Mouse (Mus musculus): ENCODE results near the gene Ifnar2. TPM values are rescaled to one million over a fixed set of nuclear protein-coding genes. Genes with fewer than 3 reads are reported as not detected.

The Ifnar2 gene
- polyA plus RNA-seq (2015; fragmentation: Nextera tagmentation; extraction: Ambion mirVana): 33.2 and 36.3 TPM in 2 replicates

DNA sequence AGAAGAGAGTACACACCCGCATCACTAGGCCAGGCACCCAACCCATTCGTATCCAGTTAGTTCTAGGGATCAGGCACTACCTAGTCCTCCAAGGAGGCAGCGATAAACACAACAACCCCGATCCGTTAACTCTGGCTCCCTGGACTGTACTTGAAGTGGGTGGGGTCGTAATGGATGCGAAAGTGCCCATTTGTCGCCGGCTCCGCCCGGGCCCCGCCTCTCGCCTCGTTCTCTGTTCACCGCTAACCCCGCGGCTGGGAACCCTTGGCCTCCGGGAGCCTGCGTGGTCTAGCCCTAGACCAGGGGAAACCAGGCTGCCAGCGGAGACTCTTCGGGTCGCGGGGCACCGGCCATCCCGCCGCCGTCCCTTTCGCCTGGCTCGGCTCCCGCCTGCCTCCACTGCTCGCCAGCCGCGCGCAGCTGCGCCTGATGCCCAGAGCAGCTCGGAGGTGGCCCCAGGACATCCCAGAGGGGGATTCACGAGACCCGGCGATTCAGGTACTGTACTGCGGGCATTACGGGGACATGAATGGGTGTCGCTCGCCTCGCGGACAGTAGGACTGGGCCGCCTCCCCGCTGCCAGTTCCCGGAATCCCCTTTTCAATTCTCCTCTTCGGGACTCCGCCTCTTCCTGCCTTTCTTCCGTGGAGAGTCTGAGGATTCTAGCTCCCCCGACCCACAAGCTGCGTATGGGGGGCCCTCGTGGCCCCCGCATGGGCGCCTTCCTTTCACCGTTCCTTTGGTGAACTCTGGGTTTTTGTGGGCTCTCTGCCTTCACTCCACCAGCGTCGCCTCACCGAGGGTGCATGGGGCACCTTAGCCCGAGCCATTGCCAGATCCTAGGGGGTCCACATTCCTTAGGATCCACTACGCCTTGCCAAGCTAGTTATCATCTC, at the start of gene Ifnar2:
Ifnar2 (plus strand) TSS at position 207 of the 896 bp plus-strand sequence.
- H3K27me3 ChIP-seq: no peaks in the 10 kb centered on the region
- H3K27ac ChIP-seq: peak within 1 kb of the TSS; percentile 96
- H3K9ac ChIP-seq: peak within 1 kb of the TSS; percentile 97

DNA sequence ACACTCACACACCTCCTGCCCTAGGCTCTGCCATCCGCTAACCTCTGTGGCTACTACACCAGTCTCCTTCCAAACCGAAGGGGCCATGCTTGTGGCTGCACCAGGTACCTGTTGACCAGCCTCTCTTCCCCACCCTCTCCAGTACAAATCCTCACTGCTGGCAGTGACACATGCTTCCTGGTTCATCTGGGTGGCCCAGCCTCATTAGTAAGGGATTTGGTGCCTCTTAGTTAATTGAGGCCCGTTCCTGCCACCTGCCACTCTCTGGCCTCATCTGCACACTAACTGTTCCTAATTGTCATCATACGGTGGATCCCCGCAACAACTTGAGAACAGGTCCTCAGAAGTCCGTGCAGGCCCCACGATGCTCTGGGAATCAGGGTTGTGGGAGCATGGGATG, 45.0 kb upstream of the Ifnar2 start:
- no peaks in the 10 kb centered on the region for H3K36me3 ChIP-seq
- ATAC-seq (ENCODE audit: low FRiP score): 0 out of 2 replicates have a peak, but pooled peaks have one; percentile 43
- no peak overlapping the region for H3K4me3 ChIP-seq
- WGBS: 47% methylated on average over 7 of the region's 7 CpGs
- H3K27ac ChIP-seq: no peak overlapping the region
- H3K4me2 ChIP-seq: no peak overlapping the region
- peaks cover 90% of the 10 kb centered on the region for H3K27me3 ChIP-seq
- no peaks in the 10 kb centered on the region for H3K9me3 ChIP-seq
- peaks cover 12% of the 10 kb centered on the region for H3K4me1 ChIP-seq (replicated peaks)
- no peak overlapping the region; the same call in 1 of the 2 replicates for H3K9ac ChIP-seq

More for the DNA sequence above, at the start of gene Ifnar2:
- no peaks in the 10 kb centered on the region for H3K9me3 ChIP-seq
- H3K4me2 ChIP-seq: peak within 1 kb of the TSS; percentile 70
- under 1% methylated on average over 62 of the region's 62 CpGs for whole genome bisulfite sequencing
- H3K4me3 ChIP-seq: peak within 1 kb of the TSS; percentile 83
- ATAC-seq (ENCODE audit: low FRiP score): peak; percentile 95
- H3K4me1 ChIP-seq (replicated peaks): peaks cover 21% of the 10 kb centered on the region
- no peaks in the 10 kb centered on the region; the same call in 1 of the 2 replicates for H3K36me3 ChIP-seq

DNA sequence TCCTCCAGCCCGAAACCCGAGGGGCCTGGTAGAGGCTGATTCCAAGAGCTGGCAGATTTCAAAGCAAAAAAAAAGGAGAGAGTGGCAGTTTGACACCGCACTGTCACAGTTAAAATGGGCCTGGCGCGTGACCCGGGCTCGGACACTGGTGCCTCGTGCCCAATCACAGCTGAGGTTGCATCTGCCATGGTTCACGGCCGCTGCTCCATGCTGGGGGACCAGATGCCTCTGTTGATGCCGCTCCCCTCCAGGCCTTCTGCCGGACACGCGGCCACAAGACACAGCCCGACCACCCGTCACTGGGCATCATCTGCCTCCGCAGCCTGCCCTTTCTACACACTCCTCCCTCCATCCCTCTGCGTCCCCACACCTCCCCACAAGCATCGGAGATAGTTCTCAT, 43.7 kb upstream of the Ifnar2 start:
- WGBS: 70% methylated on average over 19 of the region's 19 CpGs
- peaks cover 13% of the 10 kb centered on the region for H3K4me1 ChIP-seq (replicated peaks)
- no peak overlapping the region for H3K4me3 ChIP-seq
- H3K4me2 ChIP-seq: no peak overlapping the region
- H3K27ac ChIP-seq: no peak overlapping the region
- H3K36me3 ChIP-seq: no peaks in the 10 kb centered on the region
- H3K9ac ChIP-seq: no peak overlapping the region
- no peaks in the 10 kb centered on the region for H3K9me3 ChIP-seq
- no peak for ATAC-seq (ENCODE audit: low FRiP score)
- H3K27me3 ChIP-seq: peaks cover 83% of the 10 kb centered on the region

DNA sequence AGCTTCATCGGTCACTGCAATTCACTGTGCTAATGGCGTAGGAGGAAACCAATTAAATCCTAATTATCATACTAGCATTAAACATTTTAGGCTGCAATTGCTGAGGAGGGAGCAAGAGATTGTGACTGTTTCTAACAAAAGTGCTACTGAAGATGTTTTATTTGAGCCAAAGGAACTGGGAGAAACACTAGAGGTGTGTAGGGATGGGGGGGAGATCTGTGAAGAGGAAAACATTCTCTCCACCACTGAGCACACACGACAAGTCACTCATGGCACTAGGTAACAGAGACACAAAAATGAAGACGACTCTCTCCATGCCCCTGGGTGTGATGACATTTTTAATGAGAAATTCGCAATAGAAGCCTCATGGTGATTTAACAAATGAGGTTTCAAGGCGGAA, 42.1 kb upstream of the Ifnar2 start:
- no peak overlapping the region for H3K27ac ChIP-seq
- no peak overlapping the region for H3K9ac ChIP-seq
- H3K27me3 ChIP-seq: peaks cover 75% of the 10 kb centered on the region
- no peak for ATAC-seq (ENCODE audit: low FRiP score)
- no peak overlapping the region for H3K4me3 ChIP-seq
- peaks cover 23% of the 10 kb centered on the region for H3K4me1 ChIP-seq (replicated peaks)
- H3K36me3 ChIP-seq: no peaks in the 10 kb centered on the region
- H3K4me2 ChIP-seq: no peak overlapping the region
- WGBS: 66% methylated on average over 6 of the region's 6 CpGs
- no peaks in the 10 kb centered on the region for H3K9me3 ChIP-seq

DNA sequence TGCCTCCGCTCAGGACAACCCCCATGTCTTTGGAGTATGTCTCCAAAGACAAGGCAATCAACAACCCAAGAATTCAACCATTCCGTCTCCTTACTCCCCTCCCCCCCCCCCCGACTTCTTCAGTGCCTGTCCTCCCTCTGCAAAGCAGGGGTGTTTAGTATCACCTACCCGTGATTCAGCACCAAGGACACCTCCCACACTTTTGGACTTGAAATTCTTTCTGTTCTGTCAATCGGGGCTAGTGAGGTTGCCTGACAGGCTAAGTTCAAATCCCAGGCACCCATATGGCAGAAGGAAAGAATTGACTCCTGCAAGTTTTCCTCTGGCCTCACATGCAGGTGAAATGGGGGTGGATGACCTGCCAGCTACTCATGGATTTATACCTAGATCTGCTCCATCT, 41.4 kb upstream of the Ifnar2 start:
- Histone ChIP-seq H3K27ac (no peak overlapping the region), H3K4me2 (no peak overlapping the region), H3K27me3 (peaks cover 76% of the 10 kb centered on the region), H3K9me3 (no peaks in the 10 kb centered on the region), H3K4me1 (replicated peaks) (peaks cover 23% of the 10 kb centered on the region), H3K4me3 (no peak overlapping the region), H3K36me3 (no peaks in the 10 kb centered on the region), H3K9ac (no peak overlapping the region)
- 46% methylated on average over 5 of the region's 5 CpGs for WGBS
- no peak for ATAC-seq (ENCODE audit: low FRiP score)

DNA sequence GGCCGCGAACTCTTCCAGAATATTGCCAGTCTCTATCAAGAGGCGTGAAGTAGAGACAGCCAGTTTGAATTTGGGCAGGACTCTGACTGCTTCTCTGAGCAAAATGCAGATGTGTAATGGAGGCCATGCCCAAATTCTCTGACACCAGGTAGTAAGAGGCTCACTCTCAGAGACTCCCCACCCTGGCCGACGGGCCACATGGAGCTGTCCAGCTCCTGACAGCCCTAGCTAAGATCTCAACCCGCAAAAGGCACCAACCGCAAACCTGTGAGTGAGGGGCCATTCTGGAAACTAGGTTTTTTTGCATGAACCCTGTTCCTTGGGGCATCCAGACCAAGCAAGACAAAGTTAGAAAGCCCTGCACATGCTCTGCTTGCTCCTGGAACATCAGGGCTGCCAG, 39.7 kb upstream of the Ifnar2 start:
- Histone ChIP-seq H3K27me3 (peaks cover 75% of the 10 kb centered on the region), H3K9ac (no peak overlapping the region), H3K4me3 (no peak overlapping the region), H3K9me3 (no peaks in the 10 kb centered on the region), H3K36me3 (no peaks in the 10 kb centered on the region), H3K4me2 (no peak overlapping the region), H3K27ac (no peak overlapping the region), H3K4me1 (replicated peaks) (peaks cover 16% of the 10 kb centered on the region)
- 68% methylated on average over 7 of the region's 7 CpGs for WGBS
- no peak for ATAC-seq (ENCODE audit: low FRiP score)

DNA sequence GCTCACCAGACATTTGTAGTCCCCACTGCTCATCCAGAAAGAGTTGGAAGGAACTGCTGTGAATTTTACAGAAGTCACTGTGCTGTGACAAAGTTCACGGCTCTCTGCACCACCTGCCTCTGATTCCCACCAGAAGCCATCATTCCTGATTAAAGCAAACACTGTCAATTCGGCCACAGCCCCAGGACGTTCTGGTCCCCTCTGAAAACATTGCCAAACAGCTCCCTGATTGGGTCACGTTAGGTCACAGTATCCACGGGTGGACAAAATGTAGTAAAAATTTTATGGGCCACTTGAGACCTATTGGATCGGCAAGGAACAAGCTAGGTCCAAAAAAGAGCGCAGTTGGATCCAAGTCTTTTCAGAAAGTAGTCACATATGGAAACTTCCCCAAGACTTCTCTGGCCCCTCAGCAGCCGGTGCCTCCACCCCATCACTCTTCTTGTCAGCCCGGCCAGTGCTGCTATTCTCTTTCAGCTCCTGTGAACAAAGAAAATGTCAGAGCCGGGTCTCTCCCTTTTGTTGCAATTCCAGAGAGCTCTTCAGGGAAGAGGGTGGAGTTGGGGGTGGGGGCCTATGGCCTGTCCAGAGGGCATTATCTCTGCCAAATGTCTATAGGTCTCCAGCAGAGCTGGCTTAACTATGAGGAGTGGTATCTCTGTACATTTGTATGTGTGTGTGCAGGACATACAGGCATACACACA, 38.2 kb upstream of the Ifnar2 start:
- Histone ChIP-seq H3K4me3 (no peak overlapping the region), H3K36me3 (no peaks in the 10 kb centered on the region), H3K9me3 (no peaks in the 10 kb centered on the region), H3K27ac (no peak overlapping the region), H3K9ac (no peak overlapping the region), H3K27me3 (peaks cover 67% of the 10 kb centered on the region), H3K4me1 (replicated peaks) (peaks cover 16% of the 10 kb centered on the region), H3K4me2 (no peak overlapping the region)
- ATAC-seq (ENCODE audit: low FRiP score): peak; percentile 52; the same call in 1 of the 2 replicates
- WGBS: 5% methylated on average over 10 of the region's 10 CpGs

DNA sequence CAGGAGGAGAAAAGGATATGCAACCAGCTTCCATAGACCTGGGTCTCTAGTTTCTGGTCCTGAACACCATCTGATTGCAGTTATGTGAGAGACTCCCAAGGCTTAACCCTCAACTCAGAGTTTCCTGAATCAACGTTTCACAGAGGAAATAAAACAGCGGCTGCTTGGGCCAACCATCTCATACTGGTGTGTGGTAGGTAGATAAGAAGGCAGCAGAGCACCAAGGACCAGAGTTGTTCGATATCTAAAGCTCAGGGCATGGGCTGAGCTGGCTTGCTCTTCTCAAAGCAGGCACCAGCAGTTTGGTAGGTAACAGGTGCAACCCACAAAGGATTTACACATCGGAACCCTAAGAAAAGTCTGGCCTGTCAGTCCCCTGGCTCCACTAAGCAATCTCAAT, 35.8 kb upstream of the Ifnar2 start:
- H3K9me3 ChIP-seq: no peaks in the 10 kb centered on the region
- H3K27me3 ChIP-seq: peaks cover 62% of the 10 kb centered on the region
- peaks cover 16% of the 10 kb centered on the region for H3K4me1 ChIP-seq (replicated peaks)
- no peak overlapping the region for H3K9ac ChIP-seq
- no peaks in the 10 kb centered on the region for H3K36me3 ChIP-seq
- no peak overlapping the region for H3K27ac ChIP-seq
- ATAC-seq (ENCODE audit: low FRiP score): no peak
- no peak overlapping the region for H3K4me2 ChIP-seq
- H3K4me3 ChIP-seq: no peak overlapping the region
- 87% methylated on average over 4 of the region's 4 CpGs for WGBS

DNA sequence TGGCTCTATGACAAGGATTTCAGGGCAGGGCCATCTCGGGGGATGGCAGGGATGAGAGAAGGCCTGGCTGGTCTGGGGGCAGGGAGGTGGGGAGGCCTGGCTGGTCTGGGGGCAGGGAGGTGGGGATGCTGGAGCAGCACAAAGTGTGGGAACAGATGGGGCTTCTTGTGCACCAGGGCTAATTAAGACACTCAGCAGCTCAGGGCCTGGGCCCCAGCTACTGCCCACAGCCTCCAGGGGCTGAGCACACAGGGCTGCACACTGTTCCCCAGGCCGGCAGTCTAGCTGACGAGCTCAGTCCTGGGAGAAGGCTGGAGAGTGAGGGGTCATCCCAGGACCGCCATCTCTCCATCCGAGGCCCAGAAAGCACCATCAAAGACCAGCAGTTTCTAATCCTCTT, 35.1 kb upstream of the Ifnar2 start:
- Histone ChIP-seq H3K4me1 (replicated peaks) (peaks cover 16% of the 10 kb centered on the region), H3K4me2 (no peak overlapping the region), H3K9ac (no peak overlapping the region; the same call in 1 of the 2 replicates), H3K4me3 (no peak overlapping the region), H3K36me3 (no peaks in the 10 kb centered on the region), H3K9me3 (no peaks in the 10 kb centered on the region), H3K27ac (no peak overlapping the region), H3K27me3 (peaks cover 56% of the 10 kb centered on the region)
- ATAC-seq (ENCODE audit: low FRiP score): no peak
- WGBS: 40% methylated on average over 5 of the region's 5 CpGs

DNA sequence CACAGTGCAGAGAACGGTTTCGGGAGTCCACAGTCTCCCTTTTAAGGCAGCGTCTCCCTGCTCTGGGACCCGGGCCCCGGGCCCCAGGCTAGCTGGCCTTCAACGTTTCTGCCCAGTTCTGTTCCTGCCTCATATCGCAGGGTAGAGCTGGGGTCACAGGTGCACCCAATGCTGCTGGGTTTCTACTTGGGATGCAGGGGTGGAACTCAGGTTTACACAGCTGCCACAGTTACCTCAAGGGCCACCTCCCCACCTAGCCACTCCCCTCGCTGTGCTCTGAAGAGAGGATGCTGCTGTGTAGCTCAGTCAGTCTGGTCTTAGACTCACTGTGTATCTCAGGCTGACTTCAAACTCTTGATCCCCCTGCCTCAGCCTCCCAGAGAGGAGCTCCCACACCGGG, 26.1 kb upstream of the Ifnar2 start:
- ATAC-seq (ENCODE audit: low FRiP score): no peak
- Histone ChIP-seq H3K4me2 (no peak overlapping the region), H3K27ac (no peak overlapping the region), H3K4me1 (replicated peaks) (peaks cover 12% of the 10 kb centered on the region), H3K27me3 (peaks cover 68% of the 10 kb centered on the region), H3K4me3 (no peak overlapping the region), H3K9ac (no peak overlapping the region), H3K36me3 (no peaks in the 10 kb centered on the region), H3K9me3 (no peaks in the 10 kb centered on the region)
- 82% methylated on average over 9 of the region's 9 CpGs for WGBS

DNA sequence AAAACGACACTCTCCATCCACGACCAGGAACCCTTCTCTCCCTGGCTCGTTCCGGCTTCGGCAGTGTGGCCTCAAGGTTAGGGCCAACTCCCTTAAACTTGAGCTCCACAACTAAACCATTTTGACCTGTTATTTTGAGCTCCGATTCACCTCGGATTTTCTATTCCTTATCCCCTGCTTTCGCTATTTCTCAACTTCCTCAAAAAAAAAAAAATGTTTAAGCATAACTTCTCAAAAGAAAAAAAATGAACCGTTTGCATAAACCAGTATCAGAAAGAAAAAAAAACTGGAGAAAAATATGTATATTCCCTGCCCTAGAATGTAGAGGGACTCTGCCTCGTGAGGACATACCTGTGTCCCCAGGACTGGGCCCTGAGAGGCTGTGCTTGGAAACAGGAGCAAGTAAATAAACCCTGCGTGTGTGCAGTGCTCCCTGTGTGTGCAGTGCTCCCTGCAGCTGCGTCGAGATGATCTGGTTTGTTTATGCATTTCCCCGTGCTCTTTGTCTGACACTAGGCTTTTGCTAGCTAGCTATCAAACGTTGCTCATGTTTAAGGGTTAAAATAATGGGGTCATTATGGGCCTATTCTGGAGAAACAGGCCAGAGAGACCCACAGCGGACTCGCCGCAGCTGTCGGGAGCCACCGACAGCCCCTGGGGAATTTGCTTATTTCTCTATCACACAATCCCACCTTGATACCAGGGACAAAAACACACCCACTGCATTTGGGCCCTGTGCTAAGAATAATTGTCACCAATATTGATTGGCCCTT, 24.9 kb upstream of the Ifnar2 start:
- Histone ChIP-seq H3K27ac (no peak overlapping the region), H3K4me2 (no peak overlapping the region), H3K4me3 (no peak overlapping the region), H3K36me3 (no peaks in the 10 kb centered on the region), H3K4me1 (replicated peaks) (peaks cover 12% of the 10 kb centered on the region), H3K27me3 (peaks cover 77% of the 10 kb centered on the region), H3K9me3 (no peaks in the 10 kb centered on the region), H3K9ac (no peak overlapping the region)
- WGBS: 57% methylated on average over 20 of the region's 20 CpGs
- 0 out of 2 replicates have a peak, but pooled peaks have one; percentile 39 for ATAC-seq (ENCODE audit: low FRiP score)

DNA sequence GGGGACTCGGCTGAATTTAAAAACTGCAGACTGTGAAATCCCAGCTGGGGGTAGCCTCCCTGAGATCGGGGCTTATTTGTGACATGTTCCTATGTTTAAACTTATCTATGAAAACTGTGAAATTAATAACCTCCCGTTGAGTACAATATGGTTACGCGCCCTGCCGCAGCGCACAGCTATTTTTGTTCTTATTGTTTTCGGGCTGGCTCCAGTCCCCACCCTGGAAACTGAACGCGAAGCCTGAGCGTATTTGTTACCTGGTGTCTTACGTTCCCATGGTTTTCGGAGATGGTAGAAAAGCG, 24.4 kb upstream of the Ifnar2 start:
- WGBS: 39% methylated on average over 14 of the region's 14 CpGs
- Histone ChIP-seq H3K36me3 (no peaks in the 10 kb centered on the region), H3K9me3 (no peaks in the 10 kb centered on the region), H3K9ac (no peak overlapping the region), H3K4me2 (no peak overlapping the region), H3K4me1 (replicated peaks) (peaks cover 12% of the 10 kb centered on the region), H3K27me3 (peaks cover 82% of the 10 kb centered on the region), H3K4me3 (no peak overlapping the region), H3K27ac (no peak overlapping the region)
- ATAC-seq (ENCODE audit: low FRiP score): no peak

Measured in hindbrain, embryonic 13.5 days (tissue).